Mouse (Mus musculus): ENCODE results near the gene Nln.

The Nln gene

GRCm38 (mm10) chr13:104097190-104097589, 12.2 kb downstream of the Nln start:
- in situ Hi-C loops (cut with MboI, MseI) = no loop called here

DNA sequence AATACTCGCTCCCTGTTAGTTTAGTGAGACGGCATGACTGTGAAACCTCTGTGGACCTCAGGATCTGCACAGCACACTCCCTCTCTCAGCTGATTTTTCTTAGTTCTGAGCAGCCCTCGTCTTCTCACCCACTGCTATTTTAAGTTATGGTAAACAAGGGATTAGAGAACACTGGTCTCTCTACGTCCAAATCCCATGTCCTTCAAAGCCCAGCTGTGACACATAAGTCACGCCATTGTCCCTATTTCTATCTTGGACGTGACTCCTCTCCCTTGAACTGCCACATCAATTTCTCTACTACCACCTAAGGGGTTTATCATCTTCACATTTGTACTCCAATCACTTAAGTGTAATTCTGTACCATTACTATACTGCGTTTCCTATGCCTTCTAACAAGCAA, 13.5 kb downstream of the Nln start:
- in situ Hi-C loops (cut with MboI, MseI) = no loop called here

- in situ Hi-C loops (cut with MboI, MseI) = no loop called here
Measured at GRCm38 (mm10) chr13:104094531-104095385, 14.7 kb downstream of the Nln start.

GRCm38 (mm10) chr13:104091734-104092133, 17.7 kb downstream of the Nln start:
- in situ Hi-C loops (cut with MboI, MseI) = no loop called here

- in situ Hi-C loops (cut with MboI, MseI) = no loop called here
Measured at GRCm38 (mm10) chr13:104089387-104089786, 20.0 kb downstream of the Nln start.

DNA sequence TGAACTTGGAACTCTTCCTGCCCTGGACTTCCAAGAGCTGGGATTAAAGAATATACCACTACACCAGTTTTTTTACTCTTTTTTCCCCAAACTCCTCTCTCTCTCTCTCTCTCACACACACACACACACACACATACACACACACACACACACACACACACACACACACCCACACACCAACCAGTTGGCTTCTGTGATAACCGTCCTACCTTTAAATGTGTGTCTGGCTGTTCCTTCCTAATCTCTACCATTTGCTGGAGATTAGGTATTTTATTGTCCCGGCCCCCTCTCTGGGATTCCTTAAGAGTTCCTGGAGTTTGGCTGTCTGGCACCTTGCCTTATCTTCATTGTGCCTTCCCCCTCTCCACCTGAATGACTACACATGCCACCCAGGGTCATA, 24.8 kb downstream of the Nln start:
- in situ Hi-C loops (cut with MboI, MseI) = no loop called here

DNA sequence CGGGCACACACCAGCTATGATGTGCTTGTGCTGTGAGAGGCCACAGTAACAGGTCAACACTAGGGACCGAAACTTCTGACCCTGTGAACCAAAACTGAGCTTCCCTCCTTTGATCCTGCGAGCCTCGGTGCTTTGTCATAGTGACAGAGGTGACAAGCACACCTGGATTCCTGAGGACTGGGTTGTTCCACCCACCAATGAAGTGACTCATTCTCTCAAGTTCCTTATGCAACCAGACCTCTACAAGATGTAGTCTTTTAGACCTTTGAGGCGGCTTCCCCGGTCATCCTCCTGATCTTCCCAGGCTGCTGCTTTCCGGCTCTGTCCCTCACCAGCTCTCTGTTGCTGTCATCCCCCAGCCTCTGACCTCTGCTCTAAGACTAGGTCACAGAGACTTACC, 26.9 kb downstream of the Nln start:
- in situ Hi-C loops (cut with MboI, MseI) = no loop called here

DNA sequence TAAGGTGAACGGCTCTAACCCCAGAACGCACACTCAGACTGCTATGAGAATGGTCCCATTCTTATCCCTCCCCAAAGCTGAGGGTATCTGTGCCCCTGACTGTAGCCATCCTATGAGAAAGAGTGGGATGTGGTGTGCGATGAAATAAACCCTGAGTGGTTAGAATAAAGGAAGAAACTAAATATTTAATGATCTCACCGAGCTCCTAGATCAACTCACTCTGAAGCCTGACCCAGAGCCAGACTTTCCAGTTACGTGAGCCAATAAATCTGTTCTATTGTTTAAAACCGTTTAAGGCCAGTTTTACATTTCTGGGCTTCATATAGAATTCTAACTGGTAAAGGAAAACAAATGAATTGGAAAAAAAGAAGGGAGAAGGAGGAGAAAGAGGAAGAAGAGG, 32.4 kb downstream of the Nln start:
- in situ Hi-C loops (cut with MboI, MseI) = no loop called here

GRCm38 (mm10) chr13:104074731-104075130, 34.7 kb downstream of the Nln start:
- in situ Hi-C loops (cut with MboI, MseI) = no loop called here

DNA sequence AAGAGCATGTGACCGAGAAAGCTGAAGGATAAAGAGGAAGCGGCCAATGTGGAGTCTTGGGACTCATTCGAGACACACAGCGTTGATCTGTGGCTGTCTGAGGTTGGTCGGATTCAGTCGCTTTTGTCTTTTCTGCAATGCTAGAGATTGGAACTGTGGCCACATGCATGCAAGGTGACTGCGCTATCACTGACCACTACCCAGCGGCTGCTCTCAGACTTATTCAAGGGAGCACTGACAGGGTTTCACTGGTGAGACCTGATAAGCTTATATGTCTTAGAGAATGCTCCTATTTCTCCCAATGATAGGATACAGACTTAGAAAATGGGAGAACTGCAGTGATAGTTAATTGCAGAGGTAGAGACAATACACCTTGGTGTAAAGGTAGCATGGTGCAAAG, 35.2 kb downstream of the Nln start:
- in situ Hi-C loops (cut with MboI, MseI) = no loop called here

DNA sequence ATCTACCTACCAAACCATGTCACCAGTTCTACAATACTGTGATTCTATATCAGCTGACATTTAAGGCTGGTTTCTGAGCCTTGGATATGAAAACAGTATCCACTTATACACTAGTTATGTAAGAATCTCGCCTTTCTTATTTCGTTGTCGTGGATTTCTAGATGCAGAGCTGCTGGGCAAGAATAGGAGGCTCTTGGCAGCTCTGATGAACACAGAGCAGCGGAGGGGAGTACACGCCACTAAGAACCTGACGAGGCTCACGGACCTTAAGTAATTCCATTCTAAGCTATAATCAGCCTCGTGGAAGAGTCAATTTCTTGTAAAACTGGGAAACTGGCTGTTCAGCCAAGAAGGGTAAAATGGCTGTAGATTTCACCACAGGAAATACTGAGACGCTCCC, 37.1 kb downstream of the Nln start:
- in situ Hi-C loops (cut with MboI, MseI) = no loop called here

DNA sequence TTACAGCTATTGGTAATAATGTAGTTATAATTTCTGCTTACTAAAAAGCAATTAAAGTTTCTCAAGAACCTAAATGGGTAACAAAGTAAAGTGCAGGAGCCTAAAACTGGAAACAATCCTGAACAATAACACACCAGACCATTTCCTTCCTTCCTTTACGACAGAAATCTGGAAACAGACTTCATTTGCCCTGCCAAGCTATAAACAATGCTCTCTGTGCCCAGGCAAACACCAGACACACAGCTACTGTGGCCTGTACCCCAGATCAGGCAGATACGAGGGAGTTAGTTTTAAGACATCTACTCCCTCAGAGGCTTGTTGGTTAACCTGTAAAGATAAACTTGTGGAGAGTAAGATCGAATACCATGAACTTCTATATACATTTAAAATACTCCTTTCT, 38.7 kb downstream of the Nln start:
- in situ Hi-C loops (cut with MboI, MseI) = no loop called here

DNA sequence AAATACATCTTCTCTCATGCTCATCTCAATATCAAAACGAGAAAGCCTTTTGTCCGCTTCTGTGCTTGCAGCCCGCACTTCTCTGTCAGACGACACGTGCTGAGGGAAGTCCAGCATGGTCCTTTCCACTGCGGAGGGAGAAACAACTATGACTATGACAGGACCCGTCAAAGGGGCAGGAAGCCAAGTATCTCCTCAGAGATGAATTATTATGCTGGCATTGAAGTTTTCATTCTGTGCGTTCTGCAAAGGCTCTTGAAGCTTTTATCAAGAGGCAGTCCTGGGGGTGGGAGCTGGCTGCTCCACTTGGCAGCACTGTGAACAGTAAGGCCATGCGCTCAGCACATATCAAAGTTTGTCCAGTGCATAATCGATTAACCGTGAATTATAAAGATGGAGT, 40.2 kb downstream of the Nln start:
- in situ Hi-C loops (cut with MboI, MseI) = loop anchor here (10.0 kb wide), 1 partner anchor 1894 kb away; no protein-coding TSS in a partner anchor

GRCm38 (mm10) chr13:104065649-104066347, 43.6 kb downstream of the Nln start:
- in situ Hi-C loops (cut with MboI, MseI) = loop anchor here (10.0 kb wide), 1 partner anchor 1891 kb away; no protein-coding TSS in a partner anchor

- in situ Hi-C loops (cut with MboI, MseI) = loop anchor here (10.0 kb wide), 1 partner anchor 1888 kb away; no protein-coding TSS in a partner anchor
Measured at GRCm38 (mm10) chr13:104063061-104063460, 46.4 kb downstream of the Nln start.

DNA sequence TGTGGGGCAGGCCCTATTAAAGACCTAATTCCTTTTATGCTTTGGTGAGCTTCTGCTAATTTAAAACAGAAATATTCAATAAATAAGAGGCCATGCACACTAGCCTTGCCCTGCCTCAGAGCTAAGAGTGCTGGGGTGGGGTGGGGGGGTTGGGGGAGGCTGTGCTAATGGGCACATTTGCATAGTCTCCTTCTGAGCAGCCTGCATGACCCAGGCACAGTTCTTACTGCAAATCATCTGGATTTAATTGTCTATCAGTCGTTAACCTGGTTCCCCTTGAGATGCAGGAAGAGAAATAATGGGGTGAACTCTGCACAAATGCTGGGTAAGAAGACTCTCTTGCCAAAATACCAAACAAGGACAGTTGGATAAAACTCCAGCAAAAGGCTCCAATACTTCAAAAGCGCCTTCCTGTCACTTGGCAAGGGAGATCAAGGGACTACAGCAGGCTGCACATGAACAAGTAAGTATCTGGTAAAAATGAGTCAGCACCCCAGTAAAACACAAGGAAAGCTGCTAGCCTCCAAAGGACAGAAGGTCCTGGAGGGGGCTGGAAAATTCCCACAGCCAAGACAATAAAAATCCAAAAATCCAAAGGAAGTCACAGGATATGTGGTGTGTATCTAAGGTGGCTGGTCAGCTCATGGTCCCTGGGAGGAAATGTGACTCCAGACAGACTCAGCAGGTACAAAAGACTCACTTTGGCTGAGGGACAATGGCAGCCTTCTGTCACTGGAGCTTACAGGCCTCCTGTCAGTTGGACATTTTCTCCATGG, 47.3 kb downstream of the Nln start:
- in situ Hi-C loops (cut with MboI, MseI) = loop anchor here (10.0 kb wide), 1 partner anchor 1887 kb away; no protein-coding TSS in a partner anchor

DNA sequence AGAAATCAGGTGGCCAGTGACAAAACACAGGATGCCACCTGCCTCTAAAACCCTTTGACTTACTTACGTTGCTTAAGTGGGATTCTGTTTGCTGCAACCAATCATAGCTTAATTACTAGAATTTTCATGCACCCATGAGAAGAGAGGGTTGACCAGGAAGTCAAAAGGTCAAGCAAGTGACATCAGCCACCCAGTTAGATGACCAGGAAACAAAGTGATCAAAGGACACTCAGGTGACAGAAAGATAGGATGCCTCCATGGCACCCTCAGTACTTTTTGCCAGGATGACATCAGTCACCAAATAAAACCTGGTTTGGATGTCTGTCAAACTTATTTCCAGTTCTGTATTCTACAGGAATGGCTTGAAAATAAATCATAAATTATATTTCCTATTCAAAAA, 49.2 kb downstream of the Nln start:
- in situ Hi-C loops (cut with MboI, MseI) = loop anchor here (10.0 kb wide), 1 partner anchor 1885 kb away; no protein-coding TSS in a partner anchor

DNA sequence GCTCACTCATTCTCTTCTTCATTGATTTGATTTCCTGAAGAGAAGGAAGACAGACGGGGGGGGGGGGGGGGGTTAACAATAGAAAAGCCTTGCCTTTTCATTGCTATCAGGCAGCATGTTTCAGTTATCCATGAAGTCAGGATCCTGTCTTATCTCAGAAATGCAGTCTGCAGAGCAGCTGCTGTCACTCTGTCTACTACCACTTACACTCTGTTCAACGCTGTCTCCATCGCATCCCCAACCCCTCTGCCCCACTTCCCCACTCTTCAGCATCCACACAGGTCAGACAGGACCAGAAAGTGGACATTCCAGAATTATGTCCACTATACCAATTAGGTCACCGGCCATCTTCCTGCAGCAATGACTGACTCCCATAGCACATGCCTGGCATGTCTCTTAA, 49.9 kb downstream of the Nln start:
- in situ Hi-C loops (cut with MboI, MseI) = no loop called here

- in situ Hi-C loops (cut with MboI, MseI) = no loop called here
Measured at GRCm38 (mm10) chr13:104058761-104059160, 50.7 kb downstream of the Nln start.

DNA sequence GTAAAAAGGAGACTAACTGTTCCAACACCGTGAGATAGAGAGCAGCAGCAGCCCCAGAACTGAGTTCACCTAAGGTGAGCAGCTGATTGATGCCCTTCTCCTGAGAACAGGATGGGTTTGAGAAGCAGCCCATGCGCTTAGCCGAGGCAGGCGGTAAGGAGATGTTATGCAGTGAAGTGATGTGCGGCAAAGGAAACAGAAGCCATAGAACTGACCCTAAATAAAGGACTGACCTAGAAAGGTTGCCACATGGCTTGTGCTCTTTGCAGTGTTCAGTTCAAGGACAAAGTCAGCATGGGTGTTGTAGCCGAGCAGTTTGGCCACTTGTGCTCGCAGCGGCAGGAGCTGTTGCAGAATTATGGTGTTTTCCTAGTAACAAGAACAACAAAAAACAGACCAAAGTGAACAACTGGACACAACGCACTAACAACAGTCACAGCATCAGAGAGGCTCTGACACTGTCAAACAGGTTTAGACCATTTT, 57.1 kb downstream of the Nln start:
- in situ Hi-C loops (cut with MboI, MseI) = no loop called here

- in situ Hi-C loops (cut with MboI, MseI) = no loop called here
Measured at GRCm38 (mm10) chr13:104048835-104049234, 60.6 kb downstream of the Nln start.

GRCm38 (mm10) chr13:104045108-104045507, 64.3 kb downstream of the Nln start:
- in situ Hi-C loops (cut with MboI, MseI) = no loop called here

Measured in T-helper 2 cell (primary cell).